Mouse (Mus musculus) CH12.LX (cell line): Measurements from ENCODE around the gene Dpm2. TPM values are rescaled to one million over a fixed set of nuclear protein-coding genes. Genes with fewer than 3 reads are reported as not detected.

Source experiments
- DNase-seq: peaks from one replicate; pipeline ENCODE4 v3.0.0-alpha.2; 2013; ENCODE audit errors: extremely low read depth
- H3K27ac ChIP-seq: 2 replicates; pipeline ENCODE4 v1.5.1; 2012; ENCODE audit warnings: low read depth, mild to moderate bottlenecking, control low read depth, moderate library complexity; ENCODE audit not compliant: insufficient read depth
- H3K27me3 ChIP-seq: replicated peaks from 2 replicates; pipeline ENCODE3; 2012; ENCODE audit warnings: inconsistent platforms
- H3K36me3 ChIP-seq, 2 experiments: replicated peaks in 1 of 2; 2 replicates each; pipeline versions ENCODE3 to v1.6.1; 2012; ENCODE audit warnings: inconsistent platforms in 1 of 2, low read length in 1 of 2, mild to moderate bottlenecking in 1 of 2, mixed read lengths in 1 of 2, moderate library complexity in 1 of 2; ENCODE audit not compliant: control insufficient read depth in 1 of 2, insufficient read depth in 1 of 2
- H3K4me1 ChIP-seq, 2 experiments: 2 replicates each; pipeline ENCODE4 v1.6.1; 2012; ENCODE audit warnings: inconsistent platforms in 1 of 2, moderate library complexity in 1 of 2; ENCODE audit not compliant: insufficient read depth in 2 of 2, control insufficient read depth in 1 of 2
- H3K4me2 ChIP-seq: 2 replicates; pipeline ENCODE4 v1.6.1; 2012; ENCODE audit warnings: low read depth, mild to moderate bottlenecking, control low read depth; ENCODE audit not compliant: poor library complexity, insufficient read depth, severe bottlenecking
- H3K4me3 ChIP-seq, 3 experiments: fragments of 150-350 bp in 1 of 3; sonication (generic) in 1 of 3; replicated peaks in 1 of 3; 2 replicates each; pipeline versions ENCODE3 to v1.5.1; 2011 to 2012; ENCODE audit warnings: low read depth in 2 of 3, low read length in 2 of 3, mild to moderate bottlenecking in 2 of 3, moderate library complexity in 2 of 3, control low read depth in 1 of 3, improper control_type of control experiment in 1 of 3, inconsistent platforms in 1 of 3, mixed read lengths in 1 of 3; ENCODE audit not compliant: poor library complexity in 1 of 3
- H3K79me2 ChIP-seq: replicated peaks from 2 replicates; pipeline ENCODE4 v1.6.1; 2012; ENCODE audit warnings: mild to moderate bottlenecking, moderate library complexity; ENCODE audit not compliant: control insufficient read depth, poor library complexity, insufficient read depth, severe bottlenecking; ENCODE audit errors: extremely low read depth
- H3K9ac ChIP-seq: 2 replicates; pipeline ENCODE4 v1.6.1; 2012; ENCODE audit warnings: low read depth, mild to moderate bottlenecking, control low read depth, moderate library complexity; ENCODE audit not compliant: insufficient read depth
- H3K9me3 ChIP-seq: replicated peaks from 2 replicates; pipeline ENCODE3; 2012; ENCODE audit warnings: low read length, inconsistent platforms, mixed read lengths
- CTCF ChIP-seq, 2 experiments: IDR thresholded peaks in 1 of 2; conservative IDR thresholded peaks in 1 of 2; 2 replicates each; pipeline ENCODE4 v1.5.1; 2011 to 2012; ENCODE audit warnings: low read depth in 2 of 2, low read length in 2 of 2, improper control_type of control experiment in 1 of 2, inconsistent platforms in 1 of 2, mild to moderate bottlenecking in 1 of 2, moderate library complexity in 1 of 2
- EP300 ChIP-seq: IDR thresholded peaks from 2 replicates; pipeline ENCODE4 v1.6.1; 2011; ENCODE audit warnings: low read length, improper control_type of control experiment
- HCFC1 ChIP-seq: IDR thresholded peaks from 2 replicates; pipeline ENCODE4 v1.6.1; 2012; ENCODE audit warnings: low read depth, mild to moderate bottlenecking, inconsistent platforms, low read length, improper control_type of control experiment
- JUN ChIP-seq: IDR thresholded peaks from 2 replicates; pipeline ENCODE4 v1.6.1; 2011; ENCODE audit warnings: low read depth, mild to moderate bottlenecking, low read length, improper control_type of control experiment, moderate library complexity; ENCODE audit not compliant: insufficient read depth
- JUND ChIP-seq: conservative IDR thresholded peaks from 2 replicates; pipeline ENCODE4 v1.6.1; 2011; ENCODE audit warnings: low read depth, low read length, improper control_type of control experiment
- KAT2A ChIP-seq: IDR thresholded peaks from 2 replicates; pipeline ENCODE4 v1.6.1; 2012; ENCODE audit warnings: low read length, improper control_type of control experiment, inconsistent platforms; ENCODE audit not compliant: insufficient replicate concordance
- MAX ChIP-seq: IDR thresholded peaks from 2 replicates; pipeline ENCODE4 v1.6.1; 2011; ENCODE audit warnings: low read length, improper control_type of control experiment
- MEF2A ChIP-seq: IDR thresholded peaks from 2 replicates; pipeline ENCODE4 v1.6.1; 2014; ENCODE audit warnings: low read depth, mild to moderate bottlenecking, inconsistent platforms, low read length, improper control_type of control experiment, borderline replicate concordance
- NELFE ChIP-seq: IDR thresholded peaks from 2 replicates; pipeline ENCODE4 v1.6.1; 2011; ENCODE audit warnings: low read depth, low read length, improper control_type of control experiment
- NRF1 ChIP-seq: IDR thresholded peaks from 2 replicates; pipeline ENCODE4 v1.6.1; 2014; ENCODE audit warnings: low read depth, mild to moderate bottlenecking, inconsistent platforms, low read length, improper control_type of control experiment, moderate library complexity
- POLR2AphosphoS2 ChIP-seq: IDR thresholded peaks from 2 replicates; pipeline ENCODE4 v1.6.1; 2011; ENCODE audit warnings: low read depth, low read length, improper control_type of control experiment
- RCOR1 ChIP-seq: conservative IDR thresholded peaks from 2 replicates; pipeline ENCODE4 v1.6.1; 2012; ENCODE audit warnings: low read depth, mild to moderate bottlenecking, inconsistent platforms, low read length, improper control_type of control experiment
- SMC3 ChIP-seq: IDR thresholded peaks from 2 replicates; pipeline ENCODE4 v1.6.1; 2011; ENCODE audit warnings: low read depth, low read length, improper control_type of control experiment
- TBP ChIP-seq: conservative IDR thresholded peaks from 2 replicates; pipeline ENCODE4 v1.6.1; 2011; ENCODE audit warnings: low read depth, low read length, improper control_type of control experiment
- TCF12 ChIP-seq: IDR thresholded peaks from 2 replicates; pipeline ENCODE4 v1.6.1; 2014; ENCODE audit warnings: low read depth, mild to moderate bottlenecking, inconsistent platforms, low read length, improper control_type of control experiment
- USF1 ChIP-seq: IDR thresholded peaks from 2 replicates; pipeline ENCODE4 v1.6.1; 2014; ENCODE audit warnings: low read depth, mild to moderate bottlenecking, inconsistent platforms, low read length, improper control_type of control experiment
- ZMIZ1 ChIP-seq: IDR thresholded peaks from 2 replicates; pipeline ENCODE4 v1.6.1; 2012; ENCODE audit warnings: low read depth, mild to moderate bottlenecking, inconsistent platforms, low read length, improper control_type of control experiment
- dilution Hi-C: fragments of 300-500 bp; cut with MboI; formaldehyde crosslinking; loops from 2 replicates; pipeline ENCODE4 v1.14.3; 2020; ENCODE audit warnings: low sequenced_read_pairs; ENCODE audit not compliant: extremely low pct_unique_long_range_greater_than_20kb, extremely low pct_ligation_motif_present
- in situ Hi-C: fragments of 300-500 bp; cut with MboI; formaldehyde crosslinking; loops from 3 replicates; pipeline ENCODE4 v1.14.3; 2019; ENCODE audit warnings: low sequenced_read_pairs, low pct_ligation_motif_present, low pct_unique_long_range_greater_than_20kb, mixed read lengths
- polyA plus RNA-seq: library from polyadenylated mRNA; unstranded; fragments of >175 nt; gene quantifications from 2 replicates; pipeline ENCODE4 v1.2.1, GENCODE M21; 2012; ENCODE audit warnings: low read depth; ENCODE audit not compliant: insufficient read length
- total RNA-seq, 2 experiments: library from RNA; depleted of rRNA; stranded (reverse); fragments of 300-350 nt in 1 of 2; fragments of >200 nt in 1 of 2; gene quantifications; 2 replicates each; pipeline ENCODE4 v1.2.3; 2012 to 2014

Dpm2 gene
- total and polyA plus RNA-seq, 3 experiments: 30.9 to 63.6 (median 33.8) TPM

- H3K9me3 ChIP-seq: no peaks in the 10 kb centered on the region
- peaks cover 16% of the 10 kb centered on the region for H3K79me2 ChIP-seq
- no peaks in the 10 kb centered on the region for H3K27me3 ChIP-seq
- H3K36me3 ChIP-seq: peaks cover 21 to 70% of the 10 kb centered on the region in 2 experiments
- in situ Hi-C loops: loop anchor here (25.0 kb wide), 1 partner anchor 432 kb away; no protein-coding TSS in a partner anchor
- dilution Hi-C loops: no loop called here
- peaks cover 3 to 20% of the 10 kb centered on the region in 2 experiments for H3K4me1 ChIP-seq
- TF ChIP-seq RCOR1: no peak
- TF ChIP-seq JUND: no peak
- no peak for TF ChIP-seq JUN
- TF ChIP-seq NELFE: no peak
- TF ChIP-seq MEF2A: no peak
- no peak for TF ChIP-seq NRF1
- no peak for TF ChIP-seq HCFC1
- TF ChIP-seq USF1: no peak
- no peak for TF ChIP-seq EP300
- TF ChIP-seq CTCF (conservative IDR thresholded peaks at IDR 0.05 in 1 of 2, IDR thresholded peaks at IDR 0.05 in 1 of 2; ENCODE audit: low read depth in 2 of 2, low read length in 2 of 2): no peak
- TF ChIP-seq TCF12: no peak
- TF ChIP-seq, all 38 proteins: peak for 0
- no peak for DNase-seq
- H3K4me2 ChIP-seq: no peak overlapping the region
- H3K4me3 ChIP-seq: no peak overlapping the region
- H3K9ac ChIP-seq: no peak overlapping the region
- no peak overlapping the region for H3K27ac ChIP-seq
Observed at GRCm38 (mm10) chr2:32568941-32569340, 1.7 kb upstream of the Dpm2 start.

- H3K27ac ChIP-seq: no peak overlapping the region
- in situ Hi-C loops (loop anchor here (25.0 kb wide), 1 partner anchor 435 kb away; no protein-coding TSS in a partner anchor), dilution Hi-C loops (no loop called here)
- no peak for DNase-seq
- H3K79me2 ChIP-seq: peaks cover 16% of the 10 kb centered on the region
- peaks cover 15 to 63% of the 10 kb centered on the region in 2 experiments for H3K36me3 ChIP-seq
- no peaks in the 10 kb centered on the region for H3K9me3 ChIP-seq
- peaks cover 3 to 35% of the 10 kb centered on the region in 2 experiments for H3K4me1 ChIP-seq
- H3K9ac ChIP-seq: no peak overlapping the region
- no peak overlapping the region for H3K4me3 ChIP-seq
- no peaks in the 10 kb centered on the region for H3K27me3 ChIP-seq
- TF ChIP-seq TBP: no peak
- TF ChIP-seq MAX: no peak
- no peak for TF ChIP-seq NELFE
- no peak for TF ChIP-seq ZMIZ1
- no peak for TF ChIP-seq SMC3
- TF ChIP-seq POLR2AphosphoS2: no peak
- TF ChIP-seq JUN: no peak
- no peak for TF ChIP-seq HCFC1
- no peak for TF ChIP-seq CTCF (conservative IDR thresholded peaks at IDR 0.05 in 1 of 2, IDR thresholded peaks at IDR 0.05 in 1 of 2; ENCODE audit: low read depth in 2 of 2, low read length in 2 of 2)
- TF ChIP-seq KAT2A: no peak
- TF ChIP-seq NRF1: no peak
- no peak for TF ChIP-seq TCF12
- H3K4me2 ChIP-seq: peak overlapping the region; percentile 97; the same call in 1 of the 2 replicates
Observed at GRCm38 (mm10) chr2:32572196-32572595, 1.5 kb downstream of the Dpm2 start.
